Mouse (Mus musculus) liver, adult 2 months (tissue): ENCODE measurements at regions not wholly inside any gene's neighbourhood (a gene's known extent, or its start where the extent isn't known, plus 50 kb on each side); places are given as distances from the start of the nearest gene placed in this dataset.

Source experiments
- CTCF ChIP-seq: fragments of 200-500 bp; IDR thresholded peaks from 2 replicates; pipeline ENCODE4 v1.5.1; 2011; ENCODE audit warnings: low read depth, low read length, control low read depth
- POLR2A ChIP-seq: fragments of 200-500 bp; IDR thresholded peaks from 2 replicates; pipeline ENCODE4 v1.6.1; 2011; ENCODE audit warnings: low read length, control low read depth; ENCODE audit not compliant: insufficient read depth; ENCODE audit errors: extremely low read depth

- TF ChIP-seq CTCF (no peak), POLR2A (no peak)
These were observed 97.7 kb downstream of the Kctd12 start for GRCm38 (mm10) chr14:102884539-102885239.
